ENCODE assay signal across 8 mouse cellular contexts in the genomic region with DNA sequence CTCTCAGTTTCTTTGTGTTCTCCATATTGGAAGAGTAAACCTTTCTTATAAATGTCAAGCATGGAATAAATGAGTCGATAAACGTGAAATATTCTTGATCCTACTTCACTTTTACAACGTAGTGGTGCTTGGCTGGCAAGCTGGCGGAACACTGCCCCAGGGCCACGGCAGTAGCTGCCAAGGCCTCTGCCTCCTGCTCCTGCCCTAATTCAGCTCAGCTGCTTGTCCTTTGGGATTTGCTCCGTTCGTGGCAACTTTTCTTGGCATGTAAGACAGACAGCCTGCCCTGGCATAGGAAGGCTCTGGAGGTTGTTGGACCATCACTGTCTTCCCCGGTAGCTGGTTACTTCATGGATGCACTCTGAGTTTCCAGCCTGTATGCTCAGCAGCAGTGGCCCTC. TPM values are rescaled to one million over a fixed set of nuclear protein-coding genes. Genes with fewer than 3 reads are reported as not detected.
DNase-seq lines count a peak whose midpoint lies in the region; ATAC-seq and TF ChIP-seq lines count a peak whose summit lies in the region.

No protein-coding gene starts in this region.

- TF ChIP-seq POLR2A in thymus, adult 2 months (IDR thresholded peaks at IDR 0.05; ENCODE audit: control insufficient read depth, extremely low read depth, insufficient read depth, low read length, poor library complexity): no peak

- H3K4me3 ChIP-seq in intestine, embryonic 14.5 days (ENCODE audit: low read depth, low read length): no peak overlapping the region
- H3K4me3 ChIP-seq in intestine, postnatal 0 days (ENCODE audit: low read depth, low read length): no peak overlapping the region
- no peak overlapping the region for H3K4me3 ChIP-seq in limb, embryonic 12.5 days (replicated peaks)
- H3K4me3 ChIP-seq in thymus, adult 2 months (ENCODE audit: control insufficient read depth, insufficient read depth, low read length): no peak overlapping the region

- peak; percentile 46 for DNase-seq in intestine, embryonic 14.5 days (ENCODE audit: low spot score)
- DNase-seq in adrenal gland, adult 2 months: peak; percentile 84
- DNase-seq in cerebellum, adult 9-10 months: peak; percentile 72
- DNase-seq in thymus, adult 2 months: no peak
- DNase-seq in spleen, adult 18-20 months: no peak
- no peak for DNase-seq in lung, postnatal 25 days (ENCODE audit: low spot score)

- H3K27ac ChIP-seq in intestine, embryonic 14.5 days (ENCODE audit: low read depth): no peak overlapping the region; the same call in 1 of the 2 replicates
- H3K27ac ChIP-seq in intestine, postnatal 0 days (ENCODE audit: low read depth, low read length): no peak overlapping the region
- 0 out of 2 replicates have a peak overlapping the region, but pooled peaks have one; percentile 56 for H3K27ac ChIP-seq in limb, embryonic 12.5 days
- H3K27ac ChIP-seq in thymus, adult 2 months (ENCODE audit: control insufficient read depth, insufficient read depth, low read length): no peak overlapping the region

- H3K4me1 ChIP-seq in intestine, embryonic 14.5 days (replicated peaks; ENCODE audit: control insufficient read depth, insufficient read depth, low read length): peaks cover 42% of the 10 kb centered on the region
- H3K4me1 ChIP-seq in intestine, postnatal 0 days (replicated peaks; ENCODE audit: control insufficient read depth, insufficient read depth, low read length): peaks cover 5% of the 10 kb centered on the region
- H3K4me1 ChIP-seq in limb, embryonic 12.5 days (replicated peaks): peaks cover 55% of the 10 kb centered on the region
- H3K4me1 ChIP-seq in thymus, adult 2 months (replicated peaks; ENCODE audit: control insufficient read depth, insufficient read depth, low read length): peaks cover 18% of the 10 kb centered on the region

- no peaks in the 10 kb centered on the region for H3K9me3 ChIP-seq in intestine, embryonic 14.5 days (ENCODE audit: control insufficient read depth, low read length)
- no peaks in the 10 kb centered on the region for H3K9me3 ChIP-seq in intestine, postnatal 0 days (ENCODE audit: control insufficient read depth)
- no peaks in the 10 kb centered on the region for H3K9me3 ChIP-seq in limb, embryonic 12.5 days

- no peak for TF ChIP-seq CTCF in intestine, postnatal 0 days (IDR thresholded peaks at IDR 0.05; ENCODE audit: low read depth)
- TF ChIP-seq CTCF in thymus, adult 2 months (IDR thresholded peaks at IDR 0.05; ENCODE audit: borderline replicate concordance, control insufficient read depth, extremely low read depth, insufficient read depth, low read length, poor library complexity): no peak

- WGBS in intestine, embryonic 14.5 days: 69% methylated on average over 8 of the region's 8 CpGs
- WGBS in intestine, postnatal 0 days: 70% methylated on average over 8 of the region's 8 CpGs
- 40% methylated on average over 8 of the region's 8 CpGs for WGBS in limb, embryonic 12.5 days
- WGBS in thymus, adult 2 months: 89% methylated on average over 8 of the region's 8 CpGs

- ATAC-seq in intestine, embryonic 14.5 days (replicated peaks; ENCODE audit: low FRiP score, low TSS enrichment, low read depth): no peak
- no peak for ATAC-seq in intestine, postnatal 0 days
- ATAC-seq in limb, embryonic 12.5 days (ENCODE audit: insufficient number of reproducible peaks, insufficient read depth, low FRiP score, low TSS enrichment, low read depth): no peak

- H3K36me3 ChIP-seq in intestine, embryonic 14.5 days (ENCODE audit: control insufficient read depth, insufficient read depth, low read length): no peaks in the 10 kb centered on the region
- no peaks in the 10 kb centered on the region for H3K36me3 ChIP-seq in intestine, postnatal 0 days (ENCODE audit: control insufficient read depth, insufficient read depth)
- no peaks in the 10 kb centered on the region for H3K36me3 ChIP-seq in limb, embryonic 12.5 days
- no peaks in the 10 kb centered on the region for H3K36me3 ChIP-seq in thymus, adult 2 months (ENCODE audit: control insufficient read depth, insufficient read depth, low read length)

- H3K4me2 ChIP-seq in intestine, embryonic 14.5 days (ENCODE audit: low read length): no peak overlapping the region
- H3K4me2 ChIP-seq in intestine, postnatal 0 days (replicated peaks; ENCODE audit: low read depth): no peak overlapping the region
- peak overlapping the region; percentile 2; the same call in 1 of the 2 replicates for H3K4me2 ChIP-seq in limb, embryonic 12.5 days

- H3K27me3 ChIP-seq in intestine, embryonic 14.5 days (replicated peaks; ENCODE audit: control insufficient read depth, insufficient read depth, low read length): no peaks in the 10 kb centered on the region
- no peaks in the 10 kb centered on the region for H3K27me3 ChIP-seq in intestine, postnatal 0 days (replicated peaks; ENCODE audit: control insufficient read depth, insufficient read depth, low read length)
- no peaks in the 10 kb centered on the region for H3K27me3 ChIP-seq in limb, embryonic 12.5 days
- no peaks in the 10 kb centered on the region for H3K27me3 ChIP-seq in thymus, adult 2 months (ENCODE audit: control insufficient read depth, insufficient read depth, low read length)

- H3K9ac ChIP-seq in intestine, embryonic 14.5 days (ENCODE audit: low read length): no peak overlapping the region
- no peak overlapping the region for H3K9ac ChIP-seq in intestine, postnatal 0 days (ENCODE audit: low read depth, low read length)
- no peak overlapping the region for H3K9ac ChIP-seq in limb, embryonic 12.5 days (replicated peaks)

RNA-seq across cellular contexts. Expression of a gene that starts 19.5 kb away (rescaled TPM):
- polyA plus RNA-seq in intestine, embryonic 14.5 days (2014; fragmentation: Nextera tagmentation; extraction: Ambion mirVana): 35.7 and 38.2 TPM in 2 replicates
- polyA plus RNA-seq in intestine, postnatal 0 days (2015; fragmentation: Nextera tagmentation; extraction: Ambion mirVana): 77.4 and 81.2 TPM in 2 replicates
- 10 to 100 TPM; 42.5 to 44.6 TPM for total RNA-seq in adrenal gland, adult 2 months (2021)
- 7.1 and 8.9 TPM in 2 replicates for polyA plus RNA-seq in adrenal gland, adult 2 months (2012; rRNA removed)
- polyA plus RNA-seq in limb, embryonic 12.5 days (2016; fragmentation: Nextera tagmentation; extraction: Ambion mirVana): 31.4 and 33.3 TPM in 2 replicates
- polyA plus RNA-seq in thymus, adult 2 months (2012; rRNA removed): 12.9 and 13.2 TPM in 2 replicates

RNA-seq across cellular contexts. Expression of a gene that starts 20.3 kb away (rescaled TPM):
- 43.6 and 47.5 TPM in 2 replicates for polyA plus RNA-seq in intestine, embryonic 14.5 days (2014; fragmentation: Nextera tagmentation; extraction: Ambion mirVana)
- 33.4 and 39.6 TPM in 2 replicates for polyA plus RNA-seq in intestine, postnatal 0 days (2015; fragmentation: Nextera tagmentation; extraction: Ambion mirVana)
- total RNA-seq in adrenal gland, adult 2 months (2021): 10 to 100 TPM; 45.0 to 53.7 TPM
- 15.9 and 18.1 TPM in 2 replicates for polyA plus RNA-seq in adrenal gland, adult 2 months (2012; rRNA removed)
- polyA plus RNA-seq in limb, embryonic 12.5 days (2016; fragmentation: Nextera tagmentation; extraction: Ambion mirVana): 43.8 and 47.5 TPM in 2 replicates
- 31.5 and 38.4 TPM in 2 replicates for polyA plus RNA-seq in thymus, adult 2 months (2012; rRNA removed)

Comparison
In these comparisons a context has a peak if more than half of its experiments do, and no peak if none do; other contexts are left out.
1. DNase-seq: peak in intestine, embryonic 14.5 days (single experiment), adrenal gland, adult 2 months (single experiment) and cerebellum, adult 9-10 months (single experiment); none in thymus, adult 2 months (single experiment), spleen, adult 18-20 months (0 of 2) and lung, postnatal 25 days (single experiment).